Mouse (Mus musculus): Measurements from ENCODE around the gene Dync1i1. TPM values are rescaled to one million over a fixed set of nuclear protein-coding genes. Genes with fewer than 3 reads are reported as not detected.

Gene Dync1i1
- polyA plus RNA-seq, 1 experiment from 2014 or later = 0.15 TPM

GRCm38 (mm10) chr6:6077234-6077633 is 351.8 kb downstream of the Dync1i1 start:
- no peak overlapping the region for H3K9ac ChIP-seq
- H3K4me3 ChIP-seq (replicated peaks) = no peak overlapping the region
- H3K4me2 ChIP-seq = no peak overlapping the region
- ATAC-seq (ENCODE audit: low read depth) (no peak), DNase-seq (no peak)
- no peaks in the 10 kb centered on the region for H3K4me1 ChIP-seq (replicated peaks)
- H3K36me3 ChIP-seq = peaks cover 7% of the 10 kb centered on the region
- H3K27me3 ChIP-seq = no peaks in the 10 kb centered on the region
- no peak overlapping the region for H3K27ac ChIP-seq
- no peaks in the 10 kb centered on the region for H3K9me3 ChIP-seq (replicated peaks)
- 52% methylated on average over 4 of the region's 4 CpGs for WGBS (ENCODE audit: insufficient replicate concordance)

Other genes with a start within 250 kb of the Dync1i1 start
- gene Pdk4, start 229.3 kb upstream of the Dync1i1 start, polyA plus RNA-seq (2015; fragmentation: Nextera tagmentation; extraction: Ambion mirVana) = 1.2 and 1.4 TPM in 2 replicates

Measured in liver, embryonic 13.5 days (tissue).